Mouse (Mus musculus): Measurements from ENCODE around the gene Fez2.

DNA sequence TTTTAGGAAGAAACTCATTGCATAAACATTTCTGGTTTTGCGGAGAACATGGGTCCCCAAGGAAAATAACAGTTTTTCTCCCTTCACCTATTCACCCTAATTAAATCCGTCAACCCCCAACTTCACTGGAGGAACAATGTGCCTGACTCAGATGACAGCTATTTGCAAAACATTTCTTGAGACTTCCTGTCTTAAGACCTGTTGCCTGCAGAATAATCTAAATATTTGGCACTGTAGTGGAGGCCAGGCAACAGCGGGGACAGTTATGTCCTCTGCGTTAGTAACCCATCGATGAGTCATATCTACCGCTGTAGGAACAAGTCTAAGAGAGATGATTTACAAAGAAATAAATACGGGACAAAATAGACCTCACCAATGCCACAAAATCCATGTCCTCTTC, 26.9 kb upstream of the Fez2 start:
- TF ChIP-seq POLR2A (IDR thresholded peaks at IDR 0.05; ENCODE audit: insufficient read depth, low read length) (no peak), CTCF (IDR thresholded peaks at IDR 0.05; ENCODE audit: low read depth, low read length) (no peak), EP300 (IDR thresholded peaks at IDR 0.05; ENCODE audit: insufficient read depth, low read depth, low read length) (no peak)
